Mouse (Mus musculus) bone marrow, adult 2 months (tissue): Measurements from ENCODE around the gene Mfap3l.

ENCODE experiments used
- CTCF ChIP-seq: fragments of 200-500 bp; IDR thresholded peaks from 2 replicates; pipeline ENCODE4 v1.5.1; 2011; ENCODE audit warnings: low read length, control low read depth; ENCODE audit not compliant: control insufficient read depth, insufficient read depth
- POLR2A ChIP-seq: fragments of 200-500 bp; IDR thresholded peaks from 2 replicates; pipeline ENCODE4 v1.6.1; 2011; ENCODE audit warnings: low read depth, mild to moderate bottlenecking, control low read depth, low read length, borderline replicate concordance; ENCODE audit not compliant: control insufficient read depth

DNA sequence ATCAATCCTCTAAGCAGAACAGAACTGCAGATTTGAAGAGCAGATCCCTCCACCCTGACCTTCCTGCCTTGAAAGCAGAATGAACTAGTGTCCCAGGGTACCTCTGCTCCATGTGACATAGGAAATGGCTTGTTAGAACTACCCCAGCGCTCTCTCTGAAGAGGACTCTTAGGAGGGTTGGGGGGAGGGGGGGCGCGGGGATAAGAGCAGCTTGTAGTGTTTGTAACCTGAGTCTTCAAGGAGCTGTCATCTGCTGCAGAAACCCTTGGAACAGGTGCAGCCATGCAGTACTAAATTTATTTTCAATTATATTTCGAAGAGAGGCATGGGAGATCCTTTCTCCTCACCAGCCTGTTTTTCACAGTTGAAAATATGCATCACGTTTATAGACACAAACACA lies 30.9 kb downstream of the Mfap3l start:
- TF ChIP-seq CTCF (no peak), POLR2A (no peak)
